Mouse (Mus musculus): ENCODE measurements around the gene Gm37240. TPM values are rescaled to one million over a fixed set of nuclear protein-coding genes. Genes with fewer than 3 reads are reported as not detected.
"Not testable (repeated sequence)": the region's sequence is repeated elsewhere in the genome, so short reads cannot be mapped to it uniquely, and the experiment has no call there.

The Gm37240 gene
- total RNA-seq (2021) = 4.4 and 10.8 TPM in 2 replicates
- long read RNA-seq, partial matches to known transcripts = 0 of 15 reads
- long read RNA-seq, other reads (novel, unspliced or antisense) = 15 of 15 reads

DNA sequence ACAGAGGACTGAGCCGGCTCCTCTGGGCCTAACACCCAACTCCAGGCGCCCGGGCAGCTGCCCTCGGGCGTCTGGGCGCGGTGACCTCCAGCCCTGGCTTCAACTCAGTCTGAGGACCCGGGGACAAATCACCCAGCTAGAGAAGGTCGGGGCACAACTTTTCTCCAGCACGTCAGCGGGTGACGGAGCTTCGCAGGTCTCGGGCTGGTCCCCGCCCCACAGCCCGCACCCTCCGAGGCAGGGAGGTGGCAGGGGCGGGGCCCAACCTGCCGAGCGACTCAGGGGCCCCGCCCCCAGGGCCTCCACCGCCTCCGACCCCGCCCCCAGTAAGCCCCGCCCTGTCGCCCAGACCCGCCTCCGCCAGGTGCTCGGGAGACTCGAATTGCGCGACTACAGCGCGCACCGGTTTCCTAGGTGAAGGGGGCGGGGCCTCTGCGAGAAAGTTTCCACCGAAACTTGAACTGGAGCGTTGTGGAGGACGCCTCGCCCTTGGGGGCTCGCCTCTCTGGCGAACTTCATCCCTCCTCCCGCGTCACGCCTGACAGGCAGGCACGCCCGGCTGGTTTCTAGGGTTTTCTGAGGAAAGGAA is at the start of gene Gm37240, which contains the start of gene Glt28d2:
TSS of gene Gm37240 (minus strand) at position 280 of the 589 bp plus-strand sequence.
TSS of gene Glt28d2 (minus strand) at position 278 of the 589 bp plus-strand sequence.
- peak; percentile 86 for DNase-seq

DNA sequence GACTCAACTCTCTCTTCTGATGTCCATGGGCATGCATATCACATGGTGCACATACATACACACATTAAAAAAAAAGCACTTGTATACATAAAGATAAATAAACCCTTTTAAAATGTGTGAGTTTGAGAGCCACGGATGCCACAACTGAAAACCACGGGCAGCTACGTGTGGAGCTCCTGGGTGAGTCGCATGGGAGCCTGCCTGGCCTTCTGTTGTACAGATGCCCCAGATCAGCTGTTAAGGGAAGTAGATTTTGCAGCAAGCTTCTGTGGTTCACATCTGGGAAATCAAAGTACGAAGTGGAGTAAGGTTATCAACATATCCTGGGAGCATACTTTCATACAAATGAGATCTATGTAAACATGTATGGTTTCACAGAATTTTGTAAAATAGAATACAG is 46.3 kb upstream of the Gm37240 start:
- DNase-seq = no peak

DNA sequence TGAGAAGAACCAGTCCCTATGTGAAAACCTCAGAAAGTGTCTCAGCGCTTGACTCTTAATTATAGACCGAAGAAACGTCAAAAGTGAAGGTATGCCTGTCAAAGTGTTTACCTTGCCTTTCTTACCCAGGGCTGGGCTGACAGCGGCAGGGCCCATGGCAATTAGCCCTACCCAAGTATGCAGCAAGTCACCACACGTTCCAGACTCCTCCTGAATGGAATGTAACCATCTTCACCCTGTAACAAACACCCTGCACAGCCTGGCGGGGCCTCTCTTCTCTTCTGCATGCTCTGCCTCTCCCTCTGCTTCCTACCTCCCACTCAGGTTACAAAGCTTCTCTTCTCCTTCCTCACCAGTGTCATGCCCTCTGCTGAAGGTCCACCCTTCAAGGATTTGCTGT is 44.5 kb upstream of the Gm37240 start:
- no peak for DNase-seq

DNA sequence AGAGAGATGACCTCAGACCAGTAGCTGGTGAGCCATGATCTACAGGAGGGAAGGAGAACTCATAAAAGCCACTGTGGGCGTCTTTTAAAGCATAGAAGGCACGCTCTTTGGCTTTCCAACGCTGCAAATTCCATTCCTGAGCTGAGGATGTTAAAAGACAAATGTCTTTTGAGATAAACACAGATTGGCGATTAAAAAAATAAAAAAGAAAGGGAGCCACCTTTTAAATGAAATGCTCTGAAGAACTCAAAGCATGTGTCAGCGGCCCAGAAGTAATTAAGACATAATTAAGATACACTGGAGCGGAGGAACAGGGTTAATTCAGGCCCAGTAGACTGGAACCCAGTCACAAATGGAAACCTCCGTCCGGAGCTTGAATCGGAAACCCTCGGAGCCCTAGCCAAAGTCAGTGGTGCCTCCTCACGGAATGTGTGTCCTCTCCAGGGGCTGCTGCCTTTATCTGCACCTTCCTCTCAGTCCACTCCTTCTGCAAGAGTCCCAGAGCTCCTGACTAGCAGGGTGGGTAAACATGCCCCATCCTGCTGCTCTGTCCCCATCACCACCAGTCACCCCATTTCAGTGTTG is 43.4 kb upstream of the Gm37240 start:
- DNase-seq = no peak

DNA sequence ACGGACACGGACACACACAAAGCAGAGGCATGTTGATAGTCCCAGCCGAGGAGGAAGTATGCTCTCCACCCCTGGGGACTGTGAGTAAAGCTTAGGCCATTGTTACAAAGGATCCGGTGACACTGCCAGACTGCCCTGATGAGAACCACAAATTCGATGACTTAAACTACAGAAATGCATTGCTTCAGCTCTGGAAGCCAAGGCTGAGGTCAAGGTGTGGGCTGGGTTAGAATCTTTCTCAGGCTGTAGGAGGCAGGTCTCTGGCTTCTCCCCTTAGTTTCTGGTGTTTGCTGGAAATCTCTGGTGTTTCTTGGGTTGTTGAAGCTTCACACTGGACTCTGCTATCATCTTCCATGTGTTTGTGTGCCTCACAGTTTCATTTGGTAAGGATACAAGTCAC is 42.4 kb upstream of the Gm37240 start:
- no peak for DNase-seq

DNA sequence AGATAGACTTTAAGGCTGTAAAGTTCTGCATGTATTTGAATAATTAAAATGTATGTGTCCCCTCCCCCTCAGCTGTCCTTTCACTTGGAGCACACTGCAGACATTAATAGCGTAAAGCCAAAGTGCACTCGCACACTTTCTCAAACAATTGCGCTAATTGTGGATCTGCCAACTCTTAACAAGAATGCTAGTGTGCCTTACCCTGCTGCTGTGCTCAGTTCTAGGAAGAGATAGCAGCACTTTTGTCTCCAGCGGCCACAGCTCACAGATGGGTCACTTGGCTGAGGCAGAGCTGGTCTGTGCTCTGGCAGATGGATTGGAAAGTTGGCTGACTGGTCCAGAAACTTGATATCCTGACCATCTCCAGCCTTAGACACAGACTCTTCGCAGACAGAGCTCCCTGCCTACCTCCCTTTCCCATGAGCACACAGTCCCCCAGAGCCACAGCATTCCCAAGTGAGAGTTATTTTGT is 40.9 kb upstream of the Gm37240 start:
- DNase-seq = no peak

DNA sequence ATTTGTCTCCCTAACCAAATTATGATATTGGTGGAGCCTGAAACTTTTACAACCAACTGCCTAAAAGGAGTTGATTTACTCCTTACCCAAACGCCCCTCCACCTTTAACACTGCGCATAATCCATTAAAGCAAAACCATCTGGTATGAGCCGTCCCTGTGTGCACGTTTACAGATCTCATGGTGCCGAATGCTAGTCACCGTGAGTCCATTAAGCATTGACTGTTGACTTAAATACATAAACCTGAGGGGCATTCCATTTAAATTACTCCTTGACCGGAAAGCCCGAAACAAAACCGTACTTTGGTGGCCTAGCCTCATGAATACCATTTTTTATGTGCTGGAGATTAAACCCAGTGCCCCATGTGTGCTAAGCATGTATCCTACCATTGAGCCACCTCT is 40.0 kb upstream of the Gm37240 start:
- no peak for DNase-seq

DNA sequence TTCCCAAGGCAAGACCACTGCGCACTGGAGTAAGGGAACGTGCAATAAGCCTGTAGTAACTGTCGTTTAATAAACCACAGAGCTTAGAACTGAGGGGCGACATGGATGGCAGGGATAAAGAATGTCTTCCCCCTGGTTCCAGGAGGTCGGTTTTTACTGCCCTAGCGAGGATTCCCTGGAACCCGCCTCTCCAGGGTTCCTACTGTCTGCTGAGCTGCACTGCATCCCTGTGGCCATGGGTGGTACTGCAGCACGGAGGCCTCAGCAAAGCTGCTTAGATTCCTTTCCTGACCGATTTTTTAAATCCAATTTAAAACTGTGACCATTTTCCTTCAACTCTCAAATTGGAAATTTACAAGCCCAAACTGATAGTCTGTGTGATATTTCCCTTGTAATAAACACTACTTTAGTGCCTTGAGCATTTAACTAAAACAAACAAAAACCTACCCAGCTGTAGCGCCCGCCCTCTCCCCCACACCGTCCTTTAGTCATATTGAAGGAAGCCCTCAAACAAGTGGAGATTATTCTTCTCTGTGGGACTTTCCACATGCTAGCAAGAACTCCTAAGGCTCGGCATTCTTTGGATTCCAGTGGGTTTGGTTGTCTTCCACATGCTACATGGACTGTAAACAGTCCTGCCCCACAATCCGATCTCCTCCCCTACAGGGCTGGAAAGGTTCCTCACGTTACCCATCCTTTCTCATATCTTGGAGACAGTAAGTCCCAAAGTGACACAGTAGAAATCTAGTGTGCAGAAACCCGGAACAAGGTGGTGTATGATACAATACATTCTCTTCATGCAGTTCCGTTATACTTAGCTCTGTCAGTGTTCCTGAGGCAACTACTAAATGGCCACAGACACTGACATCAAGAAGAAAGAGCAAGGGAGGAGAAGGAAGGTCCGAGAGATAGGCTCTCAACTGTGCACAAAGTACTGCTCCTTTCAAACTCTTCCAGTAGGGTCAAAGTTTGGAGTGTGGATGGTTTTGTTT is 36.9 kb upstream of the Gm37240 start:
- DNase-seq = peak; percentile 82

DNA sequence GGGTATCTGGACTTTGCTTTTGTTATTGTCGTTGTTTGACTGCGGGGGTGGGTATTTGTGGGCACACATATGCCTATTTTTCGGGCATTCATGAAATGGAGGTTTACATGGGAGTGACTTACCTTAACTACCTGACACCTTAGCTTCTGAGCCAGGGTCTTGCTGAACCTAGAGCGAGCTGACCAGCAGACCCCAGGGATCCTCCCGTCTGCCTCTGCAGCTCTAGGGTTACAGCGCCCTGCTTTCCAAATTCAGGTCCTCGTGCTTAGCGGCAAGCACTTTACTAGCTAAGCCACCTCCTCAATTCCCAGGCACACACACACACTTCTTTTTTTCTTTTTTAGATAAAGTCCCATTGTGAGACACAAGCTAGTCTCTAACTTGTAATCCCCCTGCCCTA is 36.0 kb upstream of the Gm37240 start:
- DNase-seq = no peak

DNA sequence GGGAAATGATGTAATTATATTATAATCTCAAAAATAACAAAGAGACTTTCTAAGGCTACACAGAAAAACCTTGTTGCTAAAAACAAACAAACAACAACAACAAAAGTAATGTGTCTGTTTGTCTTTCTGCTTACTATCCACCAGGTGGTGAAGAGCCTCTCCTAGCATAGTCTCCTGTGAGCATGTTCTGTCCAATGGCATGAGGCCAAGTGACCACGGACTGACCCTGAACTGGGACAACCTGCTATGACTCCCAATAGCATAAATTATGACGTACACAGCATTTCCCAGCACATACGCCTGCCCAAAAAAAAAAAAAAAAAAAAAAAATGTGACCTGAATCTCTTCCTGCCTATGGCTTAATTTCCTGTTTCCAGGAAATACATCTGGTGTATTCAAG is 35.0 kb upstream of the Gm37240 start:
- peak; percentile 82 for DNase-seq

DNA sequence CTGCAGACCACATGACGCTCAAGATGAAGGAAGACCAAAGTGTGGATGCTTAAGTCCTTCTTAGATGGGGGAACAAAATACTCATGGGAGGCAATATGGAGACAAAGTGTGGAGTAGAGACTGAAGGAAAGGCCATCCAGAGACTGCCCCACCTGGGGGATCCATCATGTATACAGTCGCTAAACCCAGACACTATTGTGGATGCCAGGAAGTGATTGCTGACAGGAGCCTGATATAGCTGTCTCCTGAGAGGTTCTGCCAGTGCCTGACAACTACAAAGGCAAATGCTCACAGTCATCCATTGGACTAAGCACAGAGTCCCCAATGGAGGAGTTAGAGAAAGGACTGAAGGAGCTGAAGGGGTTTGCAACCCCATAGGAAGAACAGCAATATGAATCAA is 33.4 kb upstream of the Gm37240 start:
- DNase-seq = not testable (repeated sequence)

DNA sequence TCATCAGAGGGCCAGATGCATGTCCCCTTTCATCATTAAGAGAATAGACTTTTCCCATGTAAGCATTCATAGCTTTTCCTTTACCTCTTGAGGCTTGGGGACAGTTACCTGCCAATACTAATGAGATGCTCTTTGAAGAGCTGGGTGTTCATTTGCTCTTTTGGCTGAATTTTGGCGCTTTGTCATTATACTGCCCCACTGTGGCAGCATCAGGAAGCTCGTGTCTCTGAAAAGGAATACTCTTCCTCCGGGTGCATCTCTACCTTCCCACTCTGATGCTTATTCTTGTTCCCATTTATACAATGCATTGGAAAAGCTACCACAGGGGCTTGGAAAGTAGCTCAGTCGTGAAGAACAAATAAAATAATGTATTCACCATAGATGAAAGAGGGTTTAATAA is 30.3 kb upstream of the Gm37240 start:
- peak; percentile 35 for DNase-seq

DNA sequence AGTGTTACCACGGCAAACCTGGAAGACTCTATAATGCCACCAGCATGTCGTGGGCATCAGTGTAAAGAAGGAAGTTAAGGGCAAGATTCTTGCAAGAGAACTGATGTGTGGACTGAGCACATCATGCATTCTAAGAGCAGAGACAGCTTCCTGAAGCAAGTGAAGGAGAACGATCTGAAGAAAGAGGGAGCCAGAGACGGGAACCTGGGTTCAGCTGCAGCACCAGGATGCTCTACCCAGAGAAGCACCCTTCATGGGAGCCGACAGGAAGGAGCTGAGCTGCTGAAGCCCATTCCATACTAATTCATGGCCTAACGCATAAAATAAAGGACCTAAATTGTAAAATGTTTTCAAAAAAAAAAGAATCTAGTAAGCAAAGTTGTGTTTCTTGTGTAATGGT is 27.5 kb upstream of the Gm37240 start:
- no peak for DNase-seq

DNA sequence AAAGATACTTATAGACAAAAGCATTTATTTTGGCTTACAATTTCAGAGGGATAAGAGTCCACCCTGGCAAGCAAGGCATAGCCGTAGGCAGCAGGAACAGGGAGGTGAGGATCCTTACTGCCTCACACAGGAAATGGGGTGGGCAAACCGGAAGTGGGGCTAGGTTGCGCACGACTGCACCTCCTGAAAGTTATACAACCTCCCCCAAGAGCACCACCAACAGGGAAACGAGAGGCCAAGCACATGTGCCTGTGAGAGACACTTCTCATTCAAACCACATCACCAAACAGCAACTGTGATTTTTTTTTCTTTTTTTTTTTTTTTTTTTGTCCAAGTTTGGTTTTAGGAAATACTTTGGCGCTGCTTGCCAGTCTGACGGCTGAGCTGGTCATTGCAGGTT is 19.8 kb upstream of the Gm37240 start:
- no peak for DNase-seq

DNA sequence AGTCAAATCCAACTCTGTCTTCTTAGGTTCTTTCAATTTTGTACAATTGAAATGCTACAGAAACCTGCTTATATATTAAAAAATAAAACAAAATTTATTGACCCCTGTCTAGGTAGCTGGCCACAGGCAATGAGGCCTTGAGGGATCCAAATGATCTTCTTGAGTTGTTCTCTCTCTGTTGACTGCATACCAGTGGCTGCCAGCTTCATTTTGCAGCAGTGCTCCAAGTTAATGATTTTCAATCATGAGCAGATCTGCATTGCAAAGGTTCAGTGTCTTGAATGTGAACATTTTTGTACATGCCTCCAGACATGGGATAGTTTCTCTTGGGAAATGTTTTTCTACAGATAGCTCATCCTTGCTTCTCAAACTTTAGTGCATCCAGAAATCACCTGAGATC is 17.1 kb upstream of the Gm37240 start:
- no peak for DNase-seq

DNA sequence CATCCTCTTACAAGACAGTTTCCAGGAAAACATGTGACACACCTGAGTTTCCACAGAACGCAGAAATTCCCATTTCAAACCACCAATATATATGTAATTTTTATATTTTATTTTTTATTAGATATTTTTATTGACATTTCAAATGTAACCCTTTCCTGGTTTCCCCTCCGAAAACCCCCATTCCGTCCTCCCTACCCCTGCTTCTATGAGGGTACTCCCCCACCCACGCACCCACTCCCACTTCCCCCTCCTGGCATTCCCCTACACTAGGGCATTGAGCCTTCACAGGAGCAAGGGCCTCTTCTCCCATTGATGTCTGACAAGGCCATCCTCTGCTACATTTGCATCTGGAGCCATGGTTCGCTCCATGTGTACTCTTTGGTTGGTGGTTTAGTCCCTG is 7.7 kb upstream of the Gm37240 start:
- DNase-seq = no peak

DNA sequence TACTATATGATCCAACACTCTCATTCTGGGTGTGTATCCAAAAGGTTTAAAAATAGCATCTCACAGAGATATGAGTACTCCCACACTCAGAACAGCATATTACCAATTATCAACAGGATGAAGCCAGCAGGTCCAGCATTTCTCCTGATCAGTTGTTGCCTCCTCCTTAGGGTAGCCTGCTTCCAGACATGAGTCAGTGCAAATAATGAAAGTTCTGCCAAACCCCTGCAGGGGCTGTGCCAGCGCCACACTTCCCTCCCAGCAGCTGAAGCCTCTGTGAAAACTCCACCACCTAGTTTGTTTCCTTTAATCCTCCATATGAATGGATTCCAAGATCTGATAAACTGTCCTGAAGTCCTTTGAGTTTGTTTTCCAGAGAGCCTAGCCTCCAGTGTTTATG is 4.3 kb upstream of the Gm37240 start:
- no peak for DNase-seq

DNA sequence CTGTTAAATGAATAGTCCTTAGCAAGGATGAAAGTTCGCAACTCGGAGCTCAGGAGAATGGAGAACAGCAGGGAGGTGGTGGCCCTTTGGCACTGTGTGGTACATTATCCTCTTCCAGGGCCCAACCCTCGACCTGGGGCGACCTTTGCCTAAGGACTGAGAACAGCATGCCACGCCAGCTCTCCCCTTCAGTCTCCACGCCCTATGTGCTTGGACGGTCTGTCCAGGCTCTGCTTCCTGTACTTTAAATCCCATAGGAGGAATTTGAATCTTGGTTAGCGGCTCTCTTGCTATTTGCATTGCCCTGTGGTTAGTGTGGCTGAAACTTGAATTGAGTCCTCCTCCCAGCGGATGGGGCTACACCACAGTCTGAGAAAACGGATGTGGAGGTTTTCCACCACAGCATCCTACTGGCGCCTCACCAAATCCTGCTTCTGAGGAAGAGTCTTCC is 928 bp upstream of the Gm37240 start:
- no peak for DNase-seq

DNA sequence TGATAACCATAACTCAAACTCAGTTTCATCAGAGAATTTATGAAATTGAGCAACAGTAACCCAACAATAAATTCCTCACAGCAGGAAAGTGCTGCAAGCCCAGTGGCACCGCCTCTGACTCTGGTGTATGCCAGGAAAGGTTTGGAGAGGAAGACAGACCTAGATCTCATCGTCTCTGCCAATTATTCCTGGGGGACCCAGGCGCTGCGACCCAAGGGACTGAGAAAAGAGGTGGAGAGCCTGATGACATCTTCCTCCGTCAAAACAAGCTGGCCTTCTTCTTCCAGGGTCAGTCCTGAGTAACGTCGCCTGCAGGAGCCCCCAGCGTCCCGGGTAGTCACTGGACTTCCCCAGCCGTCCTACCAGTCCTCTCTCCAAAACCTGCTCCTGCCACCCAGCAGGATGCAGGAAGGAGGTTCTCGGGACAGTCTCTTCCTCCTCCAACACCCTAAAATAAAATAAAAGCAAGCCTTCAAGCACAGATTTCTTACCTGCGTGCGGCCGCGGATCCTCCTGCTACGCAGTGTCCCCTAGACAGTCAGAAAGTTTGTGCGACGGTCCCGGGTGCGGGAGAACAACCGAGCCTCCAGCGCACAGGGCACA is 581 bp downstream of the Gm37240 start:
- peak; percentile 11 for DNase-seq

DNA sequence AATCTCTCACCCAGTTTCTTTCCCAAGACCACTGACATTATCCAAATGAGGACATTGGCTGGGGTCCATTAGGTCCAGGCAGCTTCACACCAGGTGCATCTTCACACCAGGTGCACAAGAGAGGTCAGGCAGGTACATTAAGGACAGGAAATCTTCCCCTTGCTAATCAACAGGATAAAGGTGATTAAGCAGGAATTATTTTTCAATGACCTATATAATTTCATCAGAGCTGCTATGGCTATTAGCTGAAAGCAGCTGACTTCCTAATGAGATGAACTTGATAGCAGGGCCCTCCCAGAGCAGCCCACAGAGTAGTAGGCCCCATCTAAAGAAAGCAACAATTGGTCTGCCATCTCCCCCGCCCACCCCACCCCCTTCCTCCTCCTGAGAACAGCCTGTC is 1.4 kb downstream of the Gm37240 start:
- no peak for DNase-seq

DNA sequence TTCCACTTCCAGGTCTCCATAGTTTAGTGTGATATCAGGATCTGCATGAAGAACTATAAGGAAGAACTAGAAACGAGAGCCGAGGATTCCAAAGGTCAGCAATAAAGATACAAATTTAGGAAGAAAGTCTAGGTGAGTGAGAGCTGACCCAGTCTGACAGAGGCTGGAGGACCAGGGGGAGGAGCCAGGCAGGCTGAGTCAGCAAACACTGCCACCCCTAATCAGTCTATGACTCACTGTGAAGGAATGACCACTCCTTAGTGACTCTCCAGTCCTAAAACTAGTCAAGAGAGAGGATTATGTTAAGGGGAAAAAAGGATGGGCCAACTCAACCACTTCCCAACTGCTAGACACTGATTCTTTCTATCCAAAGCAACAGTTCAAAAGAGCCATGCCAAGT is 6.6 kb downstream of the Gm37240 start:
- DNase-seq = peak; percentile 67

DNA sequence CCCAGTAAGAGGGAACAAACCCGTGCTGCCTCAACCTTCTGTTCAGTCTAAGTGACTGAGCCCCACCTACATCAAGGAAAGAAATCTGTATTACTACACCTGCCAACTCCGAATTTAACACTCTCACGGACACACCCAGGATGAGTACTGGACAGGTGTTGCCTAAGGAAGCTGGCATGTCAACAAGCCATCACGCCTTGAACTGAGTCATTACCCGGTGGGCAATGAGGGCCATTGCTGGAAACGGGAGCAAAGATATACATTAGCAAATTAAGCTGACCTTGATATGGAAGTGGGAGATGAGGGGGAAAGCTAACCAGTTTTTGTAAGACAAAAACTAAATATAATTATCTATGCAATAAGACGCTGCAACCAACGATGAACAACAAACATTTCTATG is 7.2 kb downstream of the Gm37240 start:
- no peak for DNase-seq

All from adrenal gland, postnatal 25 days (tissue).